Mouse (Mus musculus) megakaryocyte, embryonic 14.5 days (primary cell): ENCODE results near the gene Tmem179b.

Source experiments
- FLI1 ChIP-seq: IDR thresholded peaks from 2 replicates; pipeline ENCODE4 v1.6.1; 2012; ENCODE audit warnings: low read length, inconsistent platforms, mixed read lengths
- GATA1 ChIP-seq: IDR thresholded peaks from 3 replicates; pipeline ENCODE4 v1.6.1; 2012; ENCODE audit warnings: mixed read lengths, low read length, inconsistent platforms, borderline replicate concordance

DNA sequence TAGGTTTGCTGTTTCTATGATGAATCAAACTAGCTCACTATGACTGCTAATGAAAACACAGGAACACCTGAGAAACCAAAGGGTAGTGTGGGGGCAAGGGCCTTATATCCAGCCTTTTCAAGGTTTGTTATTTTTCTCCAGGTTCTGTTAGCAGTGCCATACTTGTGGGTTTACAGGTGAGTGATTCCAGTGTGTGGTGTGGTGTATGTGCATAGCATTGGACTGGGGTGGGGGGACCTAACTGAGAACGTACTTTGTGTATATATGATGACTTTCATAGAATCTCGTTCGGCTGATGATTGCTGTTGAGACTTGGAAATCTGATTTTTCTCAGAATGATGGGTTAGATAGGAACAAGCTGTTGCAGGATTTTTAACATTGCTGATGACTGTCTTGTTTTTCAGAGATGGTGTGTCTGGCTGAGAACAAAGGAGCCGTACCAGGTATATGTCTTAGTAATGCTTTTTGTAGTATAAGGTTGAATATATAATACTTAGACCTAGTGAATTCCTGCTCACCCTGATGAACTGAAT, 49.1 kb downstream of the Tmem179b start:
- TF ChIP-seq GATA1 (no peak), FLI1 (no peak)
